Mouse (Mus musculus) embryonic facial prominence, embryonic 13.5 days (tissue): ENCODE data around the gene Zdhhc14. TPM values are rescaled to one million over a fixed set of nuclear protein-coding genes. Genes with fewer than 3 reads are reported as not detected.

Source experiments
- ATAC-seq: fragments of 200-750 bp; cut with Nextera tagmentation; 2 replicates; pipeline ENCODE4 v1.8.0; 2017; ENCODE audit warnings: low read depth; ENCODE audit not compliant: insufficient number of reproducible peaks, insufficient read depth, low FRiP score, low TSS enrichment
- H3K27ac ChIP-seq: fragments of 300-500 bp; sonication (generic); 2 replicates; pipeline ENCODE4 v1.5.1; 2015; ENCODE audit warnings: moderate library complexity, mild to moderate bottlenecking, inconsistent platforms
- H3K27me3 ChIP-seq: fragments of 300-500 bp; sonication (generic); 2 replicates; pipeline ENCODE4 v1.6.1; 2015; ENCODE audit warnings: mild to moderate bottlenecking, inconsistent platforms
- H3K36me3 ChIP-seq: fragments of 300-500 bp; sonication (generic); 2 replicates; pipeline ENCODE4 v1.6.1; 2015; ENCODE audit warnings: mild to moderate bottlenecking, inconsistent platforms
- H3K4me1 ChIP-seq: fragments of 300-500 bp; sonication (generic); 2 replicates; pipeline ENCODE4 v1.6.1; 2015; ENCODE audit warnings: inconsistent platforms
- H3K4me2 ChIP-seq: fragments of 300-500 bp; sonication (generic); 2 replicates; pipeline ENCODE4 v1.6.1; 2015; ENCODE audit warnings: moderate library complexity, mild to moderate bottlenecking, inconsistent platforms
- H3K4me3 ChIP-seq: fragments of 300-500 bp; sonication (generic); 2 replicates; pipeline ENCODE4 v1.5.1; 2015; ENCODE audit warnings: mild to moderate bottlenecking, inconsistent platforms
- H3K9ac ChIP-seq: fragments of 300-500 bp; sonication (generic); 2 replicates; pipeline ENCODE4 v1.6.1; 2015; ENCODE audit warnings: mild to moderate bottlenecking, inconsistent platforms
- H3K9me3 ChIP-seq: fragments of 300-500 bp; sonication (generic); 2 replicates; pipeline ENCODE4 v1.6.1; 2016; ENCODE audit warnings: inconsistent platforms
- WGBS: fragments of 180-500 bp; shearing (Covaris S2); methylation state at CpG from one replicate; pipeline ENCODE4 v1.1.7; 2015; ENCODE audit warnings: mixed read lengths; 5-methylcytosine and 5-hydroxymethylcytosine counted together
- polyA plus RNA-seq: library from polyadenylated mRNA; unstranded; fragments of >200 nt; fragmentation: Nextera tagmentation; extraction: Ambion mirVana; gene quantifications from 2 replicates; pipeline ENCODE4 v1.2.1, GENCODE M21; 2015

The Zdhhc14 gene
- polyA plus RNA-seq, 1 experiment from 2014 or later, result 3.6 TPM

GRCm38 (mm10) chr17:5679315-5679714 is 187.0 kb downstream of the Zdhhc14 start:
- no peak overlapping the region for H3K4me3 ChIP-seq
- no peaks in the 10 kb centered on the region for H3K27me3 ChIP-seq
- 14% methylated on average over 1 of the region's 1 CpGs for WGBS
- H3K4me2 ChIP-seq, result no peak overlapping the region
- H3K9me3 ChIP-seq, result no peaks in the 10 kb centered on the region
- H3K4me1 ChIP-seq, result peaks cover 18% of the 10 kb centered on the region
- H3K9ac ChIP-seq, result no peak overlapping the region
- no peak overlapping the region for H3K27ac ChIP-seq
- H3K36me3 ChIP-seq, result no peaks in the 10 kb centered on the region
- ATAC-seq, result no peak

GRCm38 (mm10) chr17:5685324-5685723 is 193.0 kb downstream of the Zdhhc14 start:
- Histone ChIP-seq H3K9ac (no peak overlapping the region), H3K4me2 (no peak overlapping the region), H3K4me3 (no peak overlapping the region), H3K4me1 (0 out of 2 replicates have a peak, but pooled peaks cover 4% of the 10 kb centered on the region), H3K9me3 (no peaks in the 10 kb centered on the region), H3K36me3 (no peaks in the 10 kb centered on the region), H3K27ac (no peak overlapping the region), H3K27me3 (no peaks in the 10 kb centered on the region)
- WGBS, result 90% methylated on average over 7 of the region's 7 CpGs
- no peak for ATAC-seq

GRCm38 (mm10) chr17:5687810-5688209 is 195.5 kb downstream of the Zdhhc14 start:
- no peak overlapping the region for H3K27ac ChIP-seq
- no peaks in the 10 kb centered on the region for H3K27me3 ChIP-seq
- no peaks in the 10 kb centered on the region for H3K36me3 ChIP-seq
- H3K4me1 ChIP-seq, result no peaks in the 10 kb centered on the region
- 85% methylated on average over 4 of the region's 4 CpGs for WGBS
- H3K4me3 ChIP-seq, result no peak overlapping the region
- H3K9me3 ChIP-seq, result no peaks in the 10 kb centered on the region
- no peak for ATAC-seq
- no peak overlapping the region for H3K4me2 ChIP-seq
- no peak overlapping the region for H3K9ac ChIP-seq

GRCm38 (mm10) chr17:5688222-5688621 is 195.9 kb downstream of the Zdhhc14 start:
- ATAC-seq, result no peak
- Histone ChIP-seq H3K27me3 (no peaks in the 10 kb centered on the region), H3K36me3 (no peaks in the 10 kb centered on the region), H3K27ac (no peak overlapping the region), H3K4me1 (0 out of 2 replicates have a peak, but pooled peaks cover 2% of the 10 kb centered on the region), H3K4me3 (no peak overlapping the region), H3K4me2 (no peak overlapping the region), H3K9me3 (no peaks in the 10 kb centered on the region), H3K9ac (no peak overlapping the region)
- 83% methylated on average over 2 of the region's 2 CpGs for WGBS

GRCm38 (mm10) chr17:5688669-5689068 is 196.3 kb downstream of the Zdhhc14 start:
- H3K9me3 ChIP-seq, result no peaks in the 10 kb centered on the region
- no peak overlapping the region for H3K4me3 ChIP-seq
- ATAC-seq, result no peak
- H3K27me3 ChIP-seq, result no peaks in the 10 kb centered on the region
- H3K4me2 ChIP-seq, result no peak overlapping the region
- 0 out of 2 replicates have a peak, but pooled peaks cover 6% of the 10 kb centered on the region for H3K4me1 ChIP-seq
- no peak overlapping the region for H3K27ac ChIP-seq
- H3K9ac ChIP-seq, result no peak overlapping the region
- no peaks in the 10 kb centered on the region for H3K36me3 ChIP-seq

- Histone ChIP-seq H3K4me2 (no peak overlapping the region), H3K4me1 (0 out of 2 replicates have a peak, but pooled peaks cover 6% of the 10 kb centered on the region), H3K9me3 (no peaks in the 10 kb centered on the region), H3K4me3 (no peak overlapping the region), H3K9ac (no peak overlapping the region), H3K27me3 (no peaks in the 10 kb centered on the region), H3K27ac (no peak overlapping the region), H3K36me3 (no peaks in the 10 kb centered on the region)
- WGBS, result 76% methylated on average over 8 of the region's 8 CpGs
- ATAC-seq, result no peak
Observed at GRCm38 (mm10) chr17:5690746-5691535, 198.6 kb downstream of the Zdhhc14 start.

- no peak overlapping the region for H3K4me3 ChIP-seq
- no peaks in the 10 kb centered on the region for H3K36me3 ChIP-seq
- no peak overlapping the region for H3K27ac ChIP-seq
- no peak overlapping the region for H3K9ac ChIP-seq
- H3K27me3 ChIP-seq, result no peaks in the 10 kb centered on the region
- 0 out of 2 replicates have a peak, but pooled peaks cover 6% of the 10 kb centered on the region for H3K4me1 ChIP-seq
- WGBS, result 83% methylated on average over 3 of the region's 3 CpGs
- H3K9me3 ChIP-seq, result no peaks in the 10 kb centered on the region
- no peak for ATAC-seq
- no peak overlapping the region for H3K4me2 ChIP-seq
Observed at GRCm38 (mm10) chr17:5692661-5693060, 200.3 kb downstream of the Zdhhc14 start.

- no peak overlapping the region for H3K27ac ChIP-seq
- no peak overlapping the region for H3K4me3 ChIP-seq
- H3K4me1 ChIP-seq, result 0 out of 2 replicates have a peak, but pooled peaks cover 6% of the 10 kb centered on the region
- H3K9ac ChIP-seq, result no peak overlapping the region
- WGBS, result 67% methylated on average over 7 of the region's 7 CpGs
- H3K36me3 ChIP-seq, result no peaks in the 10 kb centered on the region
- ATAC-seq, result no peak
- no peak overlapping the region for H3K4me2 ChIP-seq
- H3K27me3 ChIP-seq, result no peaks in the 10 kb centered on the region
- no peaks in the 10 kb centered on the region for H3K9me3 ChIP-seq
Observed at GRCm38 (mm10) chr17:5693256-5693655, 200.9 kb downstream of the Zdhhc14 start.

GRCm38 (mm10) chr17:5698447-5699096 is 206.2 kb downstream of the Zdhhc14 start:
- H3K27ac ChIP-seq, result no peak overlapping the region
- no peak overlapping the region for H3K4me2 ChIP-seq
- H3K4me1 ChIP-seq, result peaks cover 8% of the 10 kb centered on the region
- 47% methylated on average over 7 of the region's 7 CpGs for WGBS
- H3K4me3 ChIP-seq, result no peak overlapping the region
- no peaks in the 10 kb centered on the region for H3K27me3 ChIP-seq
- H3K36me3 ChIP-seq, result no peaks in the 10 kb centered on the region
- H3K9ac ChIP-seq, result no peak overlapping the region
- H3K9me3 ChIP-seq, result no peaks in the 10 kb centered on the region
- no peak for ATAC-seq

- Histone ChIP-seq H3K27ac (no peak overlapping the region), H3K4me3 (no peak overlapping the region), H3K9ac (no peak overlapping the region), H3K27me3 (no peaks in the 10 kb centered on the region; the same call in 1 of the 2 replicates), H3K36me3 (no peaks in the 10 kb centered on the region), H3K4me1 (peaks cover 34% of the 10 kb centered on the region), H3K4me2 (no peak overlapping the region), H3K9me3 (no peaks in the 10 kb centered on the region)
- no peak for ATAC-seq
- 77% methylated on average over 7 of the region's 7 CpGs for WGBS
Observed at GRCm38 (mm10) chr17:5710320-5711104, 218.2 kb downstream of the Zdhhc14 start.

GRCm38 (mm10) chr17:5711861-5712260 is 219.5 kb downstream of the Zdhhc14 start:
- ATAC-seq, result no peak
- Histone ChIP-seq H3K9me3 (no peaks in the 10 kb centered on the region), H3K4me1 (peaks cover 39% of the 10 kb centered on the region), H3K4me3 (no peak overlapping the region), H3K27ac (no peak overlapping the region), H3K9ac (no peak overlapping the region), H3K4me2 (no peak overlapping the region), H3K27me3 (no peaks in the 10 kb centered on the region; the same call in 1 of the 2 replicates), H3K36me3 (no peaks in the 10 kb centered on the region)
- 65% methylated on average over 5 of the region's 5 CpGs for WGBS
